9 mouse cellular contexts compared by ENCODE assay signal in genomic region chr12:80083937-80084336, GRCm38 (mm10). TPM values are rescaled to one million over a fixed set of nuclear protein-coding genes. Genes with fewer than 3 reads are reported as not detected.
DNase-seq lines count a peak whose midpoint lies in the region; ATAC-seq and TF ChIP-seq lines count a peak whose summit lies in the region.
"Had no signal": no experiment of that assay in that cellular context is flagged by ENCODE, and none has a peak within 500 bp of the region (broad histone marks: within the 10 kb centered on the region; RNA-seq: fewer than 3 reads in every experiment).

No protein-coding gene starts in this region.

- no peak overlapping the region for H3K9ac ChIP-seq in midbrain, postnatal 0 days (replicated peaks; ENCODE audit: low read length, poor library complexity, severe bottlenecking)
- no peak overlapping the region for H3K9ac ChIP-seq in embryonic facial prominence, embryonic 15.5 days
- H3K9ac ChIP-seq in liver, adult 2 months (ENCODE audit: low read depth, low read length): peak overlapping the region; percentile 13

- TF ChIP-seq POLR2A in liver, adult 2 months (IDR thresholded peaks at IDR 0.05; ENCODE audit: extremely low read depth, insufficient read depth, low read length): no peak
- no peak for TF ChIP-seq POLR2A in spleen, adult 2 months (IDR thresholded peaks at IDR 0.05; ENCODE audit: low read depth, low read length)
- no peak for TF ChIP-seq POLR2A in thymus, adult 2 months (IDR thresholded peaks at IDR 0.05; ENCODE audit: control insufficient read depth, extremely low read depth, insufficient read depth, low read length, poor library complexity)

- no peak for TF ChIP-seq CTCF in midbrain, postnatal 0 days (IDR thresholded peaks at IDR 0.05)
- TF ChIP-seq CTCF in liver, adult 2 months (IDR thresholded peaks at IDR 0.05; ENCODE audit: low read depth, low read length): no peak
- no peak for TF ChIP-seq CTCF in spleen, adult 2 months (IDR thresholded peaks at IDR 0.05; ENCODE audit: extremely low read depth, insufficient read depth, insufficient read length, insufficient replicate concordance)
- no peak for TF ChIP-seq CTCF in thymus, adult 2 months (IDR thresholded peaks at IDR 0.05; ENCODE audit: borderline replicate concordance, control insufficient read depth, extremely low read depth, insufficient read depth, low read length, poor library complexity)

- 6% methylated on average over 3 of the region's 3 CpGs for WGBS in midbrain, embryonic 10.5 days
- 9% methylated on average over 3 of the region's 3 CpGs for WGBS in midbrain, postnatal 0 days
- WGBS in embryonic facial prominence, embryonic 15.5 days: 16% methylated on average over 3 of the region's 3 CpGs
- WGBS in liver, adult 2 months: 5% methylated on average over 3 of the region's 3 CpGs
- WGBS in spleen, adult 2 months: 57% methylated on average over 3 of the region's 3 CpGs
- 89% methylated on average over 3 of the region's 3 CpGs for WGBS in thymus, adult 2 months

- H3K9me3 ChIP-seq in midbrain, embryonic 10.5 days (replicated peaks): no peaks in the 10 kb centered on the region
- no peaks in the 10 kb centered on the region for H3K9me3 ChIP-seq in midbrain, postnatal 0 days (ENCODE audit: low read length)
- H3K9me3 ChIP-seq in embryonic facial prominence, embryonic 15.5 days (replicated peaks): no peaks in the 10 kb centered on the region

- no peak overlapping the region for H3K4me2 ChIP-seq in midbrain, postnatal 0 days (ENCODE audit: low read depth, low read length, poor library complexity, severe bottlenecking)
- no peak overlapping the region for H3K4me2 ChIP-seq in embryonic facial prominence, embryonic 15.5 days (replicated peaks)

- no peak for ATAC-seq in midbrain, postnatal 0 days (ENCODE audit: low FRiP score)
- peak; percentile 48; the same call in 1 of the 2 replicates for ATAC-seq in embryonic facial prominence, embryonic 15.5 days (ENCODE audit: insufficient number of reproducible peaks, low FRiP score, low TSS enrichment, low read depth)
- ATAC-seq in hematopoietic stem cell, adult 5-6 weeks (replicated peaks in 1 of 2; ENCODE audit: insufficient read depth in 1 of 2, low FRiP score in 2 of 2, low TSS enrichment in 1 of 2, low read depth in 1 of 2, poor library complexity in 2 of 2, severe bottlenecking in 2 of 2): peak; percentile 64 to 75

- H3K4me3 ChIP-seq in midbrain, embryonic 10.5 days: no peak overlapping the region
- no peak overlapping the region for H3K4me3 ChIP-seq in midbrain, postnatal 0 days (ENCODE audit: low read depth, low read length)
- H3K4me3 ChIP-seq in embryonic facial prominence, embryonic 15.5 days (replicated peaks): no peak overlapping the region
- H3K4me3 ChIP-seq in liver, adult 2 months (ENCODE audit: insufficient read depth, low read depth, low read length): no peak overlapping the region
- H3K4me3 ChIP-seq in spleen, adult 2 months (ENCODE audit: extremely low read depth, insufficient read depth, insufficient read length): no peak overlapping the region
- no peak overlapping the region for H3K4me3 ChIP-seq in thymus, adult 2 months (ENCODE audit: control insufficient read depth, insufficient read depth, low read length)

- no peaks in the 10 kb centered on the region for H3K79me2 ChIP-seq in liver, adult 2 months (ENCODE audit: control insufficient read depth, insufficient read depth, low read length)

- H3K36me3 ChIP-seq in midbrain, embryonic 10.5 days: no peaks in the 10 kb centered on the region
- no peaks in the 10 kb centered on the region for H3K36me3 ChIP-seq in midbrain, postnatal 0 days (ENCODE audit: insufficient read depth, low read length)
- H3K36me3 ChIP-seq in embryonic facial prominence, embryonic 15.5 days: no peaks in the 10 kb centered on the region
- H3K36me3 ChIP-seq in liver, adult 2 months (ENCODE audit: control insufficient read depth, insufficient read depth, low read length): no peaks in the 10 kb centered on the region
- H3K36me3 ChIP-seq in spleen, adult 2 months (ENCODE audit: control insufficient read depth, insufficient read depth, low read length): no peaks in the 10 kb centered on the region
- no peaks in the 10 kb centered on the region for H3K36me3 ChIP-seq in thymus, adult 2 months (ENCODE audit: control insufficient read depth, insufficient read depth, low read length)

- H3K4me1 ChIP-seq in midbrain, embryonic 10.5 days: peaks cover 26% of the 10 kb centered on the region
- no peaks in the 10 kb centered on the region for H3K4me1 ChIP-seq in midbrain, postnatal 0 days (ENCODE audit: insufficient read depth, low read length)
- peaks cover 22% of the 10 kb centered on the region for H3K4me1 ChIP-seq in embryonic facial prominence, embryonic 15.5 days
- peaks cover 29% of the 10 kb centered on the region for H3K4me1 ChIP-seq in liver, adult 2 months (ENCODE audit: control insufficient read depth, insufficient read depth, low read length)
- H3K4me1 ChIP-seq in spleen, adult 2 months (ENCODE audit: control insufficient read depth, insufficient read depth, insufficient read length): no peaks in the 10 kb centered on the region; the same call in 1 of the 2 replicates
- H3K4me1 ChIP-seq in thymus, adult 2 months (replicated peaks; ENCODE audit: control insufficient read depth, insufficient read depth, low read length): no peaks in the 10 kb centered on the region

- H3K27me3 ChIP-seq in midbrain, embryonic 10.5 days (ENCODE audit: low read depth, poor library complexity, severe bottlenecking): no peaks in the 10 kb centered on the region
- no peaks in the 10 kb centered on the region for H3K27me3 ChIP-seq in midbrain, postnatal 0 days (ENCODE audit: insufficient read depth, low read length)
- H3K27me3 ChIP-seq in embryonic facial prominence, embryonic 15.5 days: no peaks in the 10 kb centered on the region
- H3K27me3 ChIP-seq in liver, adult 2 months (ENCODE audit: control insufficient read depth, insufficient read depth, low read length): no peaks in the 10 kb centered on the region
- H3K27me3 ChIP-seq in spleen, adult 2 months (ENCODE audit: control insufficient read depth, insufficient read depth, low read length): no peaks in the 10 kb centered on the region
- no peaks in the 10 kb centered on the region for H3K27me3 ChIP-seq in thymus, adult 2 months (ENCODE audit: control insufficient read depth, insufficient read depth, low read length)

- peak; percentile 49 for DNase-seq in midbrain, embryonic 10.5 days (ENCODE audit: low spot score)
- no peak for DNase-seq in midbrain, postnatal 0 days (ENCODE audit: low spot score)
- DNase-seq in liver, adult 2 months (ENCODE audit: extremely low read depth, low read depth, low spot score): peak; percentile 98
- DNase-seq in spleen, adult 2 months (ENCODE audit: low read depth in 1 of 2, low spot score in 2 of 2): no peak
- DNase-seq in thymus, adult 2 months: no peak
- no peak for DNase-seq in thymus, postnatal 0 days (ENCODE audit: low spot score)

- peak overlapping the region; percentile 63 for H3K27ac ChIP-seq in midbrain, embryonic 10.5 days (replicated peaks)
- H3K27ac ChIP-seq in midbrain, postnatal 0 days (ENCODE audit: low read depth, low read length): no peak overlapping the region
- peak overlapping the region; percentile 58 for H3K27ac ChIP-seq in embryonic facial prominence, embryonic 15.5 days (replicated peaks)
- peak overlapping the region; percentile 84 for H3K27ac ChIP-seq in liver, adult 2 months (replicated peaks; ENCODE audit: insufficient read depth, low read depth, low read length)
- peak overlapping the region; percentile 22; the same call in 1 of the 2 replicates for H3K27ac ChIP-seq in spleen, adult 2 months (ENCODE audit: insufficient read depth, low read length)
- H3K27ac ChIP-seq in thymus, adult 2 months (ENCODE audit: control insufficient read depth, insufficient read depth, low read length): no peak overlapping the region
- H3K27ac ChIP-seq: macrophage had no signal

RNA-seq across cellular contexts. Expression of gene Zfp36l1, which starts 28.9 kb away (rescaled TPM):
- 127 and 141 TPM in 2 replicates for polyA plus RNA-seq in midbrain, embryonic 10.5 days (2016; fragmentation: Nextera tagmentation; extraction: Ambion mirVana)
- 32.7 and 47.4 TPM in 2 replicates for total RNA-seq in midbrain, postnatal 0 days (2014; rRNA removed)
- 46.3 and 48.5 TPM in 2 replicates for polyA plus RNA-seq in midbrain, postnatal 0 days (2015; fragmentation: Nextera tagmentation; extraction: Ambion mirVana)
- polyA plus RNA-seq in embryonic facial prominence, embryonic 15.5 days (2015; fragmentation: Nextera tagmentation; extraction: Ambion mirVana): 153 and 178 TPM in 2 replicates
- total RNA-seq in hematopoietic stem cell, adult 5-6 weeks (2017): 17.7 and 19.0 TPM in 2 replicates
- 15.4 and 21.8 TPM in 2 replicates for total RNA-seq in liver, adult 2 months (2014; rRNA removed)
- polyA plus RNA-seq in liver, adult 2 months (2012; rRNA removed): 125 and 162 TPM in 2 replicates
- 251 and 372 TPM in 2 replicates for polyA plus RNA-seq in spleen, adult 2 months (2012; rRNA removed)
- polyA plus RNA-seq in thymus, adult 2 months (2012; rRNA removed): 253 and 297 TPM in 2 replicates
- polyA plus RNA-seq in thymus, postnatal 0 days (2015; fragmentation: Nextera tagmentation; extraction: Ambion mirVana): 63.4 and 69.7 TPM in 2 replicates

Comparison
In these comparisons a context has a peak if more than half of its experiments do, and no peak if none do; other contexts are left out.
1. DNase-seq: peak in midbrain, embryonic 10.5 days (single experiment) and liver, adult 2 months (single experiment); none in midbrain, postnatal 0 days (single experiment), spleen, adult 2 months (0 of 2), thymus, adult 2 months (single experiment) and thymus, postnatal 0 days (single experiment).
2. H3K27ac ChIP-seq: peak in midbrain, embryonic 10.5 days (single experiment), embryonic facial prominence, embryonic 15.5 days (single experiment), liver, adult 2 months (single experiment) and spleen, adult 2 months (single experiment); none in midbrain, postnatal 0 days (single experiment) and thymus, adult 2 months (single experiment).